Mouse (Mus musculus) right cerebral cortex, postnatal 10 days (tissue): ENCODE data around the gene Gnai2.

ENCODE experiments used
- DNase-seq, 2 experiments: peaks; one replicate each; pipeline ENCODE4 v3.0.0; 2021; ENCODE audit warnings: low spot score in 2 of 2

Gnai2 gene

GRCm38 (mm10) chr9:107611456-107612190 is 23.5 kb downstream of the Gnai2 start:
- DNase-seq: peak in 1 of 2 experiments; percentile 70

- DNase-seq: no peak
These were observed 25.7 kb downstream of the Gnai2 start for GRCm38 (mm10) chr9:107609433-107609830.

- no peak for DNase-seq
These were observed 26.3 kb downstream of the Gnai2 start, which contains the start of gene Sema3b for GRCm38 (mm10) chr9:107608741-107609432. Gene Sema3b, minus strand, starts transcription at chr9:107609229.

- DNase-seq: no peak
These were observed 27.4 kb downstream of the Gnai2 start for GRCm38 (mm10) chr9:107607653-107608245.

GRCm38 (mm10) chr9:107607036-107607435 is 28.1 kb downstream of the Gnai2 start:
- no peak for DNase-seq

- DNase-seq: no peak
These were observed 28.6 kb downstream of the Gnai2 start for GRCm38 (mm10) chr9:107606591-107606990.

- no peak for DNase-seq
These were observed 30.0 kb downstream of the Gnai2 start for GRCm38 (mm10) chr9:107605041-107605661.

GRCm38 (mm10) chr9:107603251-107603650 is 31.9 kb downstream of the Gnai2 start:
- no peak for DNase-seq

GRCm38 (mm10) chr9:107602068-107602648 is 33.0 kb downstream of the Gnai2 start:
- DNase-seq: peak; percentile 88 to 94

- DNase-seq: no peak
These were observed 33.9 kb downstream of the Gnai2 start for GRCm38 (mm10) chr9:107601275-107601674.

- DNase-seq: no peak
These were observed 34.4 kb downstream of the Gnai2 start for GRCm38 (mm10) chr9:107600745-107601144.

- DNase-seq: no peak
These were observed 35.3 kb downstream of the Gnai2 start for GRCm38 (mm10) chr9:107599842-107600241.

- DNase-seq: no peak
These were observed 35.7 kb downstream of the Gnai2 start for GRCm38 (mm10) chr9:107599433-107599832.

GRCm38 (mm10) chr9:107598385-107598784 is 36.8 kb downstream of the Gnai2 start:
- DNase-seq: no peak

GRCm38 (mm10) chr9:107596619-107597569 is 38.3 kb downstream of the Gnai2 start:
- no peak for DNase-seq

GRCm38 (mm10) chr9:107594281-107595062 is 40.7 kb downstream of the Gnai2 start:
- no peak for DNase-seq

GRCm38 (mm10) chr9:107593101-107593976 is 41.8 kb downstream of the Gnai2 start:
- no peak for DNase-seq

- DNase-seq: no peak
These were observed 44.5 kb downstream of the Gnai2 start for GRCm38 (mm10) chr9:107590773-107591060.
